Mouse (Mus musculus) olfactory bulb, adult 2 months (tissue): ENCODE results near the gene Actn1.

Experiments
- CTCF ChIP-seq: fragments of 200-500 bp; IDR thresholded peaks from 2 replicates; pipeline ENCODE4 v1.5.1; 2012; ENCODE audit warnings: low read depth, mild to moderate bottlenecking, low read length, moderate library complexity; ENCODE audit not compliant: insufficient read depth
- POLR2A ChIP-seq: fragments of 200-500 bp; IDR thresholded peaks from 2 replicates; pipeline ENCODE4 v1.6.1; 2012; ENCODE audit warnings: mild to moderate bottlenecking, low read depth, low read length, moderate library complexity; ENCODE audit not compliant: insufficient read depth

- no peak for TF ChIP-seq POLR2A
- no peak for TF ChIP-seq CTCF
Measured at GRCm38 (mm10) chr12:80304518-80304917, 44.3 kb upstream of the Actn1 start.
